Mouse (Mus musculus): ENCODE measurements around the gene Gm20388. TPM values are rescaled to one million over a fixed set of nuclear protein-coding genes. Genes with fewer than 3 reads are reported as not detected.

Gene Gm20388
- polyA plus RNA-seq, 1 experiment from 2014 or later, result not detected

DNA sequence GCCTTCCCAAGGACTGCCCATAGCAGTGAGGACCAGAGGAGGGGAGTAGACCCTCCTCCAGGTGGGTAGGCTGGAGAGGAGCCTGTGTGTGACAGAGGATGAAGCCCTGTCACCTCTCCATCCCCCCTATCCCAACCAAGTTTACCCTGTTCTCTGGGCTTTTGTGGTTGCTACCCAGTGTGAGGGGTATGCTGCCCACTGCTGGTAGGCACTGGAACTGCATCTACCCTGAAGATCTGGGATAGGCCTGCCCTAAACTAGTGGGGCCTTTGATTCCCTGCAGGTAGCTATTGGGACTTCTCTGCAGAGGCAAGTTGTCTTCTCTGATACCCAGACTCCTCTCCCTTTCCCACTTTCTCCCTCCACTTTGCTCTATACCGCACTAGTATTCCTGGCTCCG lies 2348.7 kb downstream of the Gm20388 start:
- Histone ChIP-seq H3K36me3 (no peaks in the 10 kb centered on the region), H3K9me3 (no peaks in the 10 kb centered on the region), H3K4me1 (peaks cover 10% of the 10 kb centered on the region), H3K4me2 (no peak overlapping the region), H3K27ac (no peak overlapping the region), H3K4me3 (no peak overlapping the region), H3K27me3 (peaks cover 27% of the 10 kb centered on the region), H3K9ac (no peak overlapping the region)
- ATAC-seq (ENCODE audit: insufficient number of reproducible peaks, insufficient read depth, low FRiP score, low TSS enrichment, low read depth), result no peak
- 53% methylated on average over 2 of the region's 2 CpGs for WGBS

GRCm38 (mm10) chr8:122260755-122261154 lies 2350.1 kb downstream of the Gm20388 start:
- peaks cover 5% of the 10 kb centered on the region for H3K4me1 ChIP-seq
- peaks cover 22% of the 10 kb centered on the region for H3K27me3 ChIP-seq
- ATAC-seq (ENCODE audit: insufficient number of reproducible peaks, insufficient read depth, low FRiP score, low TSS enrichment, low read depth), result no peak
- no peak overlapping the region for H3K9ac ChIP-seq
- H3K9me3 ChIP-seq, result no peaks in the 10 kb centered on the region
- H3K4me2 ChIP-seq, result no peak overlapping the region
- WGBS, result 47% methylated on average over 9 of the region's 9 CpGs
- H3K4me3 ChIP-seq, result no peak overlapping the region
- no peaks in the 10 kb centered on the region for H3K36me3 ChIP-seq
- H3K27ac ChIP-seq, result no peak overlapping the region

DNA sequence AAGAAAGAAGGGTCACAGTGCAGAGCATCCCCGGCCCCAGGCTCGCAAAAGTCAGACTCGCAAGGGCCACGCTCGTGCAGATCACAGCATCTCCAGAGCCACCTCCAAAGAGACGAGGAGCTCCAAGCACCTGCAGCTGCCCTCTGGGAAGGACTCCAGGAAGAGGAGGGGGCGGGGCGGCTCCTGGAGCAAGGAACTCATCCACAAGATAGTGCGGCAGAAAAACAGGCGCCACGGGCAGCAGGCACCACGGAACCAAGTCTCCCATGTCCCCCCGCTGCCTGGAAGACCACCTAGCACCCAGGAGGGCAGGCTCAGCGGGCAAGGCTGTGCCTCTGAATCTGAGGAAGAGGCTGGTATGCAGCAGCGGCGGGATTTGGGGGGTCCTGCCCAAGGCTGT lies 2352.2 kb downstream of the Gm20388 start:
- WGBS, result 65% methylated on average over 16 of the region's 16 CpGs
- Histone ChIP-seq H3K9ac (no peak overlapping the region), H3K27ac (no peak overlapping the region), H3K4me2 (no peak overlapping the region), H3K36me3 (no peaks in the 10 kb centered on the region; the same call in 1 of the 2 replicates), H3K4me1 (0 out of 2 replicates have a peak, but pooled peaks cover 5% of the 10 kb centered on the region), H3K4me3 (no peak overlapping the region), H3K27me3 (peaks cover 35% of the 10 kb centered on the region), H3K9me3 (no peaks in the 10 kb centered on the region)
- no peak for ATAC-seq (ENCODE audit: insufficient number of reproducible peaks, insufficient read depth, low FRiP score, low TSS enrichment, low read depth)

DNA sequence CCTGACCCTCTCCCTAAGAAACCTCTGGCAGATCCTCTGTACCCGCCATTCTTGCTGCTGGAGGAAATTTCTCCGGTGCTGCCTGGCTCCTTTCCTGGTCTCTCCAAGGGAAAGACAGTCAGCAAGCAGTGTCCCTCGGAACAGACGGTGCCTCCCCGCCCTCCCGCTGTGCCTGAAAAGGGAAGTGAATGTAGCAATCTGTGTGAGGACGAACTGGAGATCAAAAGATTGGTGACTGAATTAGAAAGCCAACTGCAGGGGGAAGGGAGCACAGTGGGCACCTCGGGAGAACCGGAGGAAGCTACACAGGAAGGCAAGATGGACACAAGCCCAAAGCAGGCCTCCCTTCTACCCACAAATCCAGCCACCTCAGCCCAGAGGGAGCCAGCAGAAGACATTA lies 2353.6 kb downstream of the Gm20388 start:
- H3K4me1 ChIP-seq, result peaks cover 10% of the 10 kb centered on the region
- no peak overlapping the region for H3K9ac ChIP-seq
- no peaks in the 10 kb centered on the region for H3K9me3 ChIP-seq
- H3K4me3 ChIP-seq, result no peak overlapping the region
- H3K27ac ChIP-seq, result no peak overlapping the region
- no peak for ATAC-seq (ENCODE audit: insufficient number of reproducible peaks, insufficient read depth, low FRiP score, low TSS enrichment, low read depth)
- H3K4me2 ChIP-seq, result no peak overlapping the region
- WGBS, result 40% methylated on average over 9 of the region's 9 CpGs
- no peaks in the 10 kb centered on the region; the same call in 1 of the 2 replicates for H3K36me3 ChIP-seq
- peaks cover 38% of the 10 kb centered on the region for H3K27me3 ChIP-seq

DNA sequence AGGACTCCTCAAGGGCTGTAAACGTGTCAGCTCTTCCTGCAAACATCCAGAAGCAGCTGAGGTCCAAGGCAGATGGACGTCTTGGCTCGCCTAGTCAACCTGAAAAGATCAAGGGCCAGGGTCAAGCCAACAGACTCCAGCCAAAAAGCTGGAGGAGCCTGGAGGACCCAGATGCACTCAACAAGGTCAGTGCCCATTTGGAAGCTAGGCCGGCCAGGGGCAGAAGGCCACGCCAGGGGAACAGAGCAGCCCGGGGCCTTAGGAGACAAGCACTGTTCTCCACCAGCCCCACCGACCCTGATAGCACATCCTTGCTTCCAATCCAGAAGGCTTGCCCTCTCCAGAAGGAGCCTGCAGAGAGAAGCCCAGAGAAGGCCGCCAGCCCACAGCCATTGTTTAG lies 2354.9 kb downstream of the Gm20388 start:
- H3K9me3 ChIP-seq, result no peaks in the 10 kb centered on the region

DNA sequence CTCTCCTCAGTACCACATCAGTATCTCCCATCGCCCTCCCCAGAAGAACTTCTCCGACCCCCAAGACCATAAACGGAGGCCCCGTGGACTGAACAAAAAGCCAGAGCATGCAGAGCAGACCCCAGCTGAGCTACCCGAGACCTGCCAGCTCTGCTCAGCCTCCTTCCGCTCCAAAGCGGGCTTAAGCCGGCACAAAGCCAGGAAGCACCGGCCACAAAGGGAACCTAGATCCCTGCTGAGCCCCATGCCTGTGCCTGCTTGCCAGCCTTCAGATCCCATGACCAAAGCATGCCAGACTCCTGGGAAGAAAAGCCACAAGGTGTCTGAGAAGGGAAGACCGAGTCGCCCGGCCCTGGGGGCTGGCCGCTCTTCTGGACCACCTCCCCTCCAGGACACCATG lies 2356.2 kb downstream of the Gm20388 start:
- WGBS, result 38% methylated on average over 13 of the region's 13 CpGs
- Histone ChIP-seq H3K9ac (peak overlapping the region; percentile 27; the same call in 1 of the 2 replicates), H3K4me3 (no peak overlapping the region), H3K27ac (peak overlapping the region; percentile 39; the same call in 1 of the 2 replicates), H3K9me3 (no peaks in the 10 kb centered on the region), H3K36me3 (no peaks in the 10 kb centered on the region; the same call in 1 of the 2 replicates), H3K27me3 (peaks cover 51% of the 10 kb centered on the region), H3K4me1 (peaks cover 10% of the 10 kb centered on the region), H3K4me2 (no peak overlapping the region)
- no peak for ATAC-seq (ENCODE audit: insufficient number of reproducible peaks, insufficient read depth, low FRiP score, low TSS enrichment, low read depth)

More for the DNA sequence above, 2354.9 kb downstream of the Gm20388 start:
- 89% methylated on average over 8 of the region's 8 CpGs for WGBS
- no peak overlapping the region for H3K4me3 ChIP-seq
- ATAC-seq (ENCODE audit: insufficient number of reproducible peaks, insufficient read depth, low FRiP score, low TSS enrichment, low read depth), result no peak
- no peak overlapping the region for H3K4me2 ChIP-seq
- H3K27me3 ChIP-seq, result peaks cover 49% of the 10 kb centered on the region
- H3K9ac ChIP-seq, result no peak overlapping the region
- no peak overlapping the region for H3K27ac ChIP-seq
- H3K36me3 ChIP-seq, result no peaks in the 10 kb centered on the region; the same call in 1 of the 2 replicates
- H3K4me1 ChIP-seq, result peaks cover 10% of the 10 kb centered on the region

DNA sequence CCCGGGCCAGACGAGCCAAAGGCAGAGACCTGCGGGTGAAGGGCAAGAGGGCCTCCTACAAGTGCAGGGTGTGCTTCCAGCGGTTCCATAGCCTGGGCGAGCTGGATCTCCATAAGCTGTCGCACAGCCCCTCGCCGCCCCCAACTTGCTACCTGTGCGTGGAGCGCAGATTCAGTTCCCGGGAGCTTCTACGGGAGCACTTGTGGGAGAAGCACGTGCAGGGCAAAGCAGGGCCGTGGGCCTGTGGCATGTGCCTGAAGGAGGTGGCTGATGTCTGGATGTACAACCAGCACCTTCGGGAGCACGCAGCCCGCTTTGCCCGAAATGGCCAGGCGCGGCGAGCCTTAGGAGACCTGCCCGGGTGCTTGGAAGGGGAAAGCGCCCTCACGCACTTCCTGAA lies 2358.2 kb downstream of the Gm20388 start:
- H3K9ac ChIP-seq, result peak overlapping the region; percentile 70
- H3K4me3 ChIP-seq, result peak overlapping the region; percentile 45
- ATAC-seq (ENCODE audit: insufficient number of reproducible peaks, insufficient read depth, low FRiP score, low TSS enrichment, low read depth), result no peak
- no peak overlapping the region for H3K27ac ChIP-seq
- no peaks in the 10 kb centered on the region; the same call in 1 of the 2 replicates for H3K36me3 ChIP-seq
- WGBS, result 60% methylated on average over 24 of the region's 24 CpGs
- peaks cover 17% of the 10 kb centered on the region for H3K4me1 ChIP-seq
- peaks cover 36% of the 10 kb centered on the region for H3K27me3 ChIP-seq
- H3K4me2 ChIP-seq, result peak overlapping the region; percentile 74
- no peaks in the 10 kb centered on the region for H3K9me3 ChIP-seq

GRCm38 (mm10) chr8:122269404-122269803 lies 2358.8 kb downstream of the Gm20388 start:
- peak overlapping the region; percentile 70 for H3K9ac ChIP-seq
- 3% methylated on average over 19 of the region's 21 CpGs for WGBS
- H3K36me3 ChIP-seq, result no peaks in the 10 kb centered on the region; the same call in 1 of the 2 replicates
- H3K4me2 ChIP-seq, result peak overlapping the region; percentile 74
- H3K4me1 ChIP-seq, result peaks cover 20% of the 10 kb centered on the region
- 0 out of 2 replicates have a peak, but pooled peaks have one; percentile 27 for ATAC-seq (ENCODE audit: insufficient number of reproducible peaks, insufficient read depth, low FRiP score, low TSS enrichment, low read depth)
- no peak overlapping the region for H3K27ac ChIP-seq
- H3K27me3 ChIP-seq, result peaks cover 36% of the 10 kb centered on the region
- H3K4me3 ChIP-seq, result peak overlapping the region; percentile 45
- H3K9me3 ChIP-seq, result no peaks in the 10 kb centered on the region

DNA sequence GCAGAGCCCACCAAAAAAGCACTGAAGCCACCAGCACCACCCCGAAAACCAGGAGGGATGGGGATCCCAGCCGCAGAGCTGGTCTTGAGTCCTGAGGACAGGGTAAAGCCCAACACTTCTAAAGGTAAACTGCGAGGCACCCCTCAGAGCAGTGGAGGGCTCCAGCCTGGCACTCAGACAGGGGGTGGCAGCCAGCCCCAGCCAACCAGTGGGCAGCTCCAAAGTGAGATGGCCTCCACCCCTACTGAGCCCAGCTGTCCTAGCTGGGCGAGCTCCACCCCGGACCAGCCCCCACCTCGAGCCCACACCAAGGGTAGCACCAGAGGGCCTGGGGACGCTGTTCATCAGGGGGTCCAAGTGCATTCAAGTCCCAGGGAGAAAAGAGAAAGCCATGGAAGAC lies 2359.9 kb downstream of the Gm20388 start:
- 79% methylated on average over 7 of the region's 7 CpGs for WGBS
- no peak for ATAC-seq (ENCODE audit: insufficient number of reproducible peaks, insufficient read depth, low FRiP score, low TSS enrichment, low read depth)
- H3K27me3 ChIP-seq, result peaks cover 36% of the 10 kb centered on the region

GRCm38 (mm10) chr8:122273152-122273551 lies 2362.5 kb downstream of the Gm20388 start:
- H3K4me1 ChIP-seq, result peaks cover 14% of the 10 kb centered on the region
- no peak overlapping the region for H3K4me2 ChIP-seq
- H3K4me3 ChIP-seq, result no peak overlapping the region
- no peaks in the 10 kb centered on the region for H3K9me3 ChIP-seq
- no peaks in the 10 kb centered on the region for H3K36me3 ChIP-seq
- ATAC-seq (ENCODE audit: insufficient number of reproducible peaks, insufficient read depth, low FRiP score, low TSS enrichment, low read depth), result 0 out of 2 replicates have a peak, but pooled peaks have one; percentile 27
- H3K9ac ChIP-seq, result no peak overlapping the region
- H3K27ac ChIP-seq, result no peak overlapping the region
- peaks cover 23% of the 10 kb centered on the region for H3K27me3 ChIP-seq
- WGBS, result 6% methylated on average over 5 of the region's 5 CpGs

More for the DNA sequence above, 2359.9 kb downstream of the Gm20388 start:
- Histone ChIP-seq H3K4me2 (no peak overlapping the region), H3K4me3 (no peak overlapping the region), H3K27ac (no peak overlapping the region), H3K36me3 (no peaks in the 10 kb centered on the region; the same call in 1 of the 2 replicates), H3K9me3 (no peaks in the 10 kb centered on the region), H3K4me1 (peaks cover 20% of the 10 kb centered on the region), H3K9ac (no peak overlapping the region)

GRCm38 (mm10) chr8:122273826-122274225 lies 2363.2 kb downstream of the Gm20388 start:
- no peaks in the 10 kb centered on the region for H3K36me3 ChIP-seq
- H3K9me3 ChIP-seq, result no peaks in the 10 kb centered on the region
- no peak overlapping the region for H3K9ac ChIP-seq
- peaks cover 13% of the 10 kb centered on the region for H3K4me1 ChIP-seq
- no peak overlapping the region for H3K27ac ChIP-seq
- H3K4me3 ChIP-seq, result no peak overlapping the region
- no peak overlapping the region for H3K4me2 ChIP-seq
- WGBS, result 37% methylated on average over 7 of the region's 7 CpGs
- no peak for ATAC-seq (ENCODE audit: insufficient number of reproducible peaks, insufficient read depth, low FRiP score, low TSS enrichment, low read depth)
- H3K27me3 ChIP-seq, result peaks cover 20% of the 10 kb centered on the region

- peaks cover 15% of the 10 kb centered on the region for H3K27me3 ChIP-seq
- no peaks in the 10 kb centered on the region for H3K9me3 ChIP-seq
- H3K4me2 ChIP-seq, result no peak overlapping the region
- 74% methylated on average over 11 of the region's 11 CpGs for WGBS
- H3K27ac ChIP-seq, result no peak overlapping the region
- 0 out of 2 replicates have a peak overlapping the region, but pooled peaks have one; percentile 17 for H3K9ac ChIP-seq
- H3K36me3 ChIP-seq, result no peaks in the 10 kb centered on the region
- ATAC-seq (ENCODE audit: insufficient number of reproducible peaks, insufficient read depth, low FRiP score, low TSS enrichment, low read depth), result no peak
- H3K4me1 ChIP-seq, result peaks cover 10% of the 10 kb centered on the region
- no peak overlapping the region for H3K4me3 ChIP-seq
Observed at GRCm38 (mm10) chr8:122274651-122275391, 2364.2 kb downstream of the Gm20388 start.
